Mouse (Mus musculus): Measurements from ENCODE around the gene Mrpl1. TPM values are rescaled to one million over a fixed set of nuclear protein-coding genes. Genes with fewer than 3 reads are reported as not detected.
A peak's percentile ranks its signal among the peaks of the same experiment; 100 is the strongest.

The Mrpl1 gene
- polyA plus RNA-seq, 1 experiment = 1.3 TPM

- TF ChIP-seq CTCF (IDR thresholded peaks at IDR 0.05; ENCODE audit: extremely low read depth, insufficient read length, insufficient replicate concordance, low read depth, low read length) (no peak), POLR2A (IDR thresholded peaks at IDR 0.05; ENCODE audit: low read depth, low read length) (no peak)
- H3K4me3 ChIP-seq (ENCODE audit: low read depth, low read length) = no peak overlapping the region
- H3K36me3 ChIP-seq (ENCODE audit: control insufficient read depth, insufficient read depth, low read length) = no peaks in the 10 kb centered on the region
- H3K27me3 ChIP-seq (ENCODE audit: control insufficient read depth, insufficient read depth, low read length) = no peaks in the 10 kb centered on the region
- 18% methylated on average over 2 of the region's 2 CpGs for WGBS
- H3K27ac ChIP-seq (ENCODE audit: insufficient read depth, low read depth, low read length) = no peak overlapping the region
- 0 out of 2 replicates have a peak, but pooled peaks cover 3% of the 10 kb centered on the region for H3K4me1 ChIP-seq (ENCODE audit: control insufficient read depth, insufficient read depth, insufficient read length, low read length)
Observed at GRCm38 (mm10) chr5:96206897-96207296, 2.4 kb upstream of the Mrpl1 start.

GRCm38 (mm10) chr5:96207531-96207930 lies 1.8 kb upstream of the Mrpl1 start:
- H3K36me3 ChIP-seq (ENCODE audit: control insufficient read depth, insufficient read depth, low read length) = no peaks in the 10 kb centered on the region
- TF ChIP-seq POLR2A (IDR thresholded peaks at IDR 0.05; ENCODE audit: low read depth, low read length) (no peak), CTCF (IDR thresholded peaks at IDR 0.05; ENCODE audit: extremely low read depth, insufficient read length, insufficient replicate concordance, low read depth, low read length) (no peak)

GRCm38 (mm10) chr5:96208543-96208942 lies 750 bp upstream of the Mrpl1 start:
- Histone ChIP-seq H3K27me3 (ENCODE audit: control insufficient read depth, insufficient read depth, low read length) (no peaks in the 10 kb centered on the region), H3K4me1 (ENCODE audit: control insufficient read depth, insufficient read depth, insufficient read length, low read length) (0 out of 2 replicates have a peak, but pooled peaks cover 3% of the 10 kb centered on the region), H3K4me3 (ENCODE audit: low read depth, low read length) (no peak overlapping the region), H3K27ac (ENCODE audit: insufficient read depth, low read depth, low read length) (no peak overlapping the region), H3K36me3 (ENCODE audit: control insufficient read depth, insufficient read depth, low read length) (no peaks in the 10 kb centered on the region)
- no peak for TF ChIP-seq POLR2A (IDR thresholded peaks at IDR 0.05; ENCODE audit: low read depth, low read length)
- 16% methylated on average over 4 of the region's 4 CpGs for WGBS

More at GRCm38 (mm10) chr5:96207531-96207930, 1.8 kb upstream of the Mrpl1 start:
- H3K4me1 ChIP-seq (ENCODE audit: control insufficient read depth, insufficient read depth, insufficient read length, low read length) = 0 out of 2 replicates have a peak, but pooled peaks cover 3% of the 10 kb centered on the region
- H3K27ac ChIP-seq (ENCODE audit: insufficient read depth, low read depth, low read length) = no peak overlapping the region
- 90% methylated on average over 2 of the region's 2 CpGs for WGBS
- H3K4me3 ChIP-seq (ENCODE audit: low read depth, low read length) = no peak overlapping the region
- no peaks in the 10 kb centered on the region for H3K27me3 ChIP-seq (ENCODE audit: control insufficient read depth, insufficient read depth, low read length)

- H3K36me3 ChIP-seq (ENCODE audit: control insufficient read depth, insufficient read depth, low read length) = 0 out of 2 replicates have a peak, but pooled peaks cover 4% of the 10 kb centered on the region
- H3K4me1 ChIP-seq (ENCODE audit: control insufficient read depth, insufficient read depth, insufficient read length, low read length) = 0 out of 2 replicates have a peak, but pooled peaks cover 3% of the 10 kb centered on the region
- H3K27ac ChIP-seq (ENCODE audit: insufficient read depth, low read depth, low read length) = peak overlapping the region; percentile 74
- TF ChIP-seq POLR2A (IDR thresholded peaks at IDR 0.05; ENCODE audit: low read depth, low read length) (peak; percentile 85), CTCF (IDR thresholded peaks at IDR 0.05; ENCODE audit: extremely low read depth, insufficient read length, insufficient replicate concordance, low read depth, low read length) (no peak)
- peak overlapping the region; percentile 90 for H3K4me3 ChIP-seq (ENCODE audit: low read depth, low read length)
- H3K27me3 ChIP-seq (ENCODE audit: control insufficient read depth, insufficient read depth, low read length) = no peaks in the 10 kb centered on the region
- WGBS = under 1% methylated on average over 35 of the region's 35 CpGs
Observed at GRCm38 (mm10) chr5:96209916-96210583, 757 bp downstream of the Mrpl1 start.

GRCm38 (mm10) chr5:96218648-96219047 lies 9.4 kb downstream of the Mrpl1 start:
- H3K4me3 ChIP-seq (ENCODE audit: low read depth, low read length) = no peak overlapping the region
- peaks cover 6% of the 10 kb centered on the region; the same call in 1 of the 2 replicates for H3K36me3 ChIP-seq (ENCODE audit: control insufficient read depth, insufficient read depth, low read length)
- no peak overlapping the region for H3K27ac ChIP-seq (ENCODE audit: insufficient read depth, low read depth, low read length)
- WGBS = 72% methylated on average over 3 of the region's 3 CpGs
- no peaks in the 10 kb centered on the region for H3K27me3 ChIP-seq (ENCODE audit: control insufficient read depth, insufficient read depth, low read length)
- peaks cover 3% of the 10 kb centered on the region; the same call in 1 of the 2 replicates for H3K4me1 ChIP-seq (ENCODE audit: control insufficient read depth, insufficient read depth, insufficient read length, low read length)
- TF ChIP-seq POLR2A (IDR thresholded peaks at IDR 0.05; ENCODE audit: low read depth, low read length) = no peak
- TF ChIP-seq CTCF (IDR thresholded peaks at IDR 0.05; ENCODE audit: extremely low read depth, insufficient read length, insufficient replicate concordance, low read depth, low read length) = no peak

GRCm38 (mm10) chr5:96219512-96219911 lies 10.2 kb downstream of the Mrpl1 start:
- Histone ChIP-seq H3K4me3 (ENCODE audit: low read depth, low read length) (no peak overlapping the region), H3K36me3 (ENCODE audit: control insufficient read depth, insufficient read depth, low read length) (peaks cover 7% of the 10 kb centered on the region), H3K27me3 (ENCODE audit: control insufficient read depth, insufficient read depth, low read length) (no peaks in the 10 kb centered on the region), H3K4me1 (ENCODE audit: control insufficient read depth, insufficient read depth, insufficient read length, low read length) (peaks cover 3% of the 10 kb centered on the region; the same call in 1 of the 2 replicates), H3K27ac (ENCODE audit: insufficient read depth, low read depth, low read length) (no peak overlapping the region)
- 39% methylated on average over 4 of the region's 4 CpGs for WGBS
- no peak for TF ChIP-seq CTCF (IDR thresholded peaks at IDR 0.05; ENCODE audit: extremely low read depth, insufficient read length, insufficient replicate concordance, low read depth, low read length)
- no peak for TF ChIP-seq POLR2A (IDR thresholded peaks at IDR 0.05; ENCODE audit: low read depth, low read length)

GRCm38 (mm10) chr5:96221298-96221697 lies 12.0 kb downstream of the Mrpl1 start:
- H3K27me3 ChIP-seq (ENCODE audit: control insufficient read depth, insufficient read depth, low read length) = no peaks in the 10 kb centered on the region
- TF ChIP-seq CTCF (IDR thresholded peaks at IDR 0.05; ENCODE audit: extremely low read depth, insufficient read length, insufficient replicate concordance, low read depth, low read length) (no peak), POLR2A (IDR thresholded peaks at IDR 0.05; ENCODE audit: low read depth, low read length) (no peak)
- peaks cover 3% of the 10 kb centered on the region; the same call in 1 of the 2 replicates for H3K4me1 ChIP-seq (ENCODE audit: control insufficient read depth, insufficient read depth, insufficient read length, low read length)
- 0 out of 2 replicates have a peak overlapping the region, but pooled peaks have one; percentile 11 for H3K27ac ChIP-seq (ENCODE audit: insufficient read depth, low read depth, low read length)
- peaks cover 11% of the 10 kb centered on the region for H3K36me3 ChIP-seq (ENCODE audit: control insufficient read depth, insufficient read depth, low read length)
- WGBS = 56% methylated on average over 1 of the region's 1 CpGs
- no peak overlapping the region for H3K4me3 ChIP-seq (ENCODE audit: low read depth, low read length)

Measured in small intestine, adult 2 months (tissue).